Mouse (Mus musculus): Measurements from ENCODE around the gene Naa40. TPM values are rescaled to one million over a fixed set of nuclear protein-coding genes. Genes with fewer than 3 reads are reported as not detected.

The Naa40 gene
- polyA plus RNA-seq, 1 experiment: 69.3 TPM

DNA sequence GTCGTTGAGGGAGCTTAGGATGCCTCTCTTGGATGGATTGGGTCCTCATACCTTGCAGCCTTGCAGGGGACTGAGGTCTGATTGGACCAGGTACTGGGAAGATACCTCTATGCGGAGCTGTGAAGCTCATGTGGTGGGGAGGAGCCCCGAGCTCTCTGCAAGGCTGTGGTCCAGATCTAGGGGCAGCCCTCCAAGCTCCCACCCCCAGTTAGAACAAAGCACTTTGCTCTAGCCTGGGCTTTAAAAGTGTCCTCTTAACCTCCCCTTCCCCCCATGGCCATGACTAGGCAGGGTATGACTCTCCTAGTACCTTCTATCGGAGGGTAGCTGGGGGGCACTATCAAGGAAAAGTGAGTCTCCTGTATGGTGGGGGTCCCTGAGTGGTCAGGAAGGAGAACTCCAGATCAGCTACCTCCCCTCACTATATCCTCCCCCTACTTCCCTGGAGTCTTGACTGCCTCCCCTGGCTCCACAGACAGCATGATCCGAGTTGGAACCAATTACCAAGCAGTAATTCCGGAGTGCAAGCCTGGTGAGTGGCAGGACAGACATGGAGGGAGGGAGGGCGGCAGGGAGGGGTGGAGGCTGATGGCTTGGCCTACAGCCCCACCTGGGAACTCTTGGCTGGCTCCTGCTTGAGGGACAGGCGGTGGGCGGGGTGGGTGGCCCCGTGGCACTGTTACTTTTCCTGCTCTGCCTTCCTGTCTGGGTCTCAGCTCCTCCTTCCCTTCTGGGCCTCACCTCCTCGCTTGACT lies 28.5 kb upstream of the Naa40 start:
- H3K27me3 ChIP-seq (ENCODE audit: control insufficient read depth, insufficient read depth, low read length): no peaks in the 10 kb centered on the region
- no peak for TF ChIP-seq POLR2A (IDR thresholded peaks at IDR 0.05; ENCODE audit: control insufficient read depth, low read depth, low read length)
- TF ChIP-seq CTCF (IDR thresholded peaks at IDR 0.05; ENCODE audit: control insufficient read depth, insufficient read depth, insufficient replicate concordance, low read depth, low read length): no peak
- peaks cover 17% of the 10 kb centered on the region for H3K4me1 ChIP-seq (ENCODE audit: control insufficient read depth, insufficient read depth, low read length)
- H3K36me3 ChIP-seq (ENCODE audit: control insufficient read depth, insufficient read depth, low read length): no peaks in the 10 kb centered on the region
- H3K27ac ChIP-seq (ENCODE audit: control insufficient read depth, insufficient read depth, low read depth, low read length): no peak overlapping the region
- no peak overlapping the region; the same call in 1 of the 2 replicates for H3K4me3 ChIP-seq (ENCODE audit: control insufficient read depth, low read depth, low read length)

DNA sequence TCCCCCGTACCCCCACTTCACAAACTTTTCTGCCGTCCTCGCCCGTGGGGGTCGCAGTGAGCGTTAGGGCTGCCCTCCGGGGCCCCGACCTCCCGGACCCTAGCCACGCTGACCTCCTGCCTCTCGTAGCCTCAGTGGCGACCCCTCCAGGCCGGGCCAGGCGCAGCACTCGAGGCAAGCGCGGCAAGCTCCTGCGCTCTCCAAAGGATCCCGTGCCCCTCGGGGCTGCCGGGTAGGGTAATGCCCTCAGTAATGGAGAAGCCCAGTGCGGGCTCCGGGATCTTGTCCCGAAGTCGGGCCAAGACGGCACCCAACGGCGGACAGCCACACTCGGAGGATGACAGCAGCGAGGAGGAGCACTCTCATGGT lies 27.7 kb upstream of the Naa40 start:
- Histone ChIP-seq H3K27me3 (ENCODE audit: control insufficient read depth, insufficient read depth, low read length) (no peaks in the 10 kb centered on the region), H3K36me3 (ENCODE audit: control insufficient read depth, insufficient read depth, low read length) (no peaks in the 10 kb centered on the region), H3K4me3 (ENCODE audit: control insufficient read depth, low read depth, low read length) (peak overlapping the region; percentile 86), H3K4me1 (ENCODE audit: control insufficient read depth, insufficient read depth, low read length) (peaks cover 22% of the 10 kb centered on the region), H3K27ac (ENCODE audit: control insufficient read depth, insufficient read depth, low read depth, low read length) (no peak overlapping the region)
- TF ChIP-seq CTCF (IDR thresholded peaks at IDR 0.05; ENCODE audit: control insufficient read depth, insufficient read depth, insufficient replicate concordance, low read depth, low read length) (peak; percentile 53), POLR2A (IDR thresholded peaks at IDR 0.05; ENCODE audit: control insufficient read depth, low read depth, low read length) (no peak)

DNA sequence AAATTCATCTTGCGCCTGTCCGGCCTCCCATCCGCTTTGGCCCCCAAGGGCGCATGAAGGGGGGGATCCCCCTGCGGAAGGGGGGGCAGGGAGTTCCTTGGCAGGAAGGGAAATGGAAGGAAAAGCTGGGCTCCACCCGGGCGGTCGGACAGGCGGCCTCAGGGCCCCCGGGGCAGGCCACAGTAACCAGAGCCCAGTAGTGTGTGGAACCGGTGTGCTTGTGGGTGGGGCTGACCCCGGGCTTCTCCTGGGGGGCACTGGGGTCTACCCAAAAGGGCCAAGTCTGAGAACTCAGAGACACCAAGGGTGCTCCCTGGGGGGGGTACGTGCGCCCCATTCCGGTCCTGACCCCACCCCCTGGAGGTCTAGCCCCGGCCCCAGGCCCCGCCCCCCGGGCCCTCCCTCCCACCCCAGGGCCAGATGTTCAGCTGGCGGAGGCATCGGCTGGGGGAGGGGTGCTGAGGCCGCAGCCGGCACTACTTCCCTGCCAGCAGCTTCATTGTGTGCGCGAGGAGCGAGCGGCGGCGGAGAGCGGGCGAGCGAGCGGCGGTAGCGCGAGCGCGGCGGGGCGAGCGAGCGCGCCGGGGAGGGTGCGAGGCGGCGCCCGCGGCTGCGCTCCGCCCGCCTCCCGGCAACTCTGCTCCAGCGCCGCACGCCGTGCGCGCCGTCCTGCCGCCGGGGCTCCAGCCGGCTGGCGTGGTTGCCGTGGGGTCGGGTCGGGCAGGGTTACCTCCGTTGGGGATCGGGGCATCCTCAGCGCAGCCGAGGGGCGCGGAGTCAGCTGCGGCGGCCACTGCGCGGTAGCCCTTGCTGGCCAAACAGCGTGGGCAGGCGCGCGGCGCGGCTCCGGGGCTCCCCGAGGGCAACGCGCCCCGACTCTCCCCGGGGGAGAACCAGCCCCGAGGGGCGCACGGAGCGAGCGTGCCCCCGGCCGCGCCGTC lies 27.1 kb upstream of the Naa40 start:
- Histone ChIP-seq H3K4me1 (ENCODE audit: control insufficient read depth, insufficient read depth, low read length) (peaks cover 22% of the 10 kb centered on the region), H3K27ac (ENCODE audit: control insufficient read depth, insufficient read depth, low read depth, low read length) (no peak overlapping the region), H3K4me3 (ENCODE audit: control insufficient read depth, low read depth, low read length) (peak overlapping the region; percentile 86), H3K36me3 (ENCODE audit: control insufficient read depth, insufficient read depth, low read length) (no peaks in the 10 kb centered on the region), H3K27me3 (ENCODE audit: control insufficient read depth, insufficient read depth, low read length) (no peaks in the 10 kb centered on the region)
- TF ChIP-seq CTCF (IDR thresholded peaks at IDR 0.05; ENCODE audit: control insufficient read depth, insufficient read depth, insufficient replicate concordance, low read depth, low read length): no peak
- no peak for TF ChIP-seq POLR2A (IDR thresholded peaks at IDR 0.05; ENCODE audit: control insufficient read depth, low read depth, low read length)

DNA sequence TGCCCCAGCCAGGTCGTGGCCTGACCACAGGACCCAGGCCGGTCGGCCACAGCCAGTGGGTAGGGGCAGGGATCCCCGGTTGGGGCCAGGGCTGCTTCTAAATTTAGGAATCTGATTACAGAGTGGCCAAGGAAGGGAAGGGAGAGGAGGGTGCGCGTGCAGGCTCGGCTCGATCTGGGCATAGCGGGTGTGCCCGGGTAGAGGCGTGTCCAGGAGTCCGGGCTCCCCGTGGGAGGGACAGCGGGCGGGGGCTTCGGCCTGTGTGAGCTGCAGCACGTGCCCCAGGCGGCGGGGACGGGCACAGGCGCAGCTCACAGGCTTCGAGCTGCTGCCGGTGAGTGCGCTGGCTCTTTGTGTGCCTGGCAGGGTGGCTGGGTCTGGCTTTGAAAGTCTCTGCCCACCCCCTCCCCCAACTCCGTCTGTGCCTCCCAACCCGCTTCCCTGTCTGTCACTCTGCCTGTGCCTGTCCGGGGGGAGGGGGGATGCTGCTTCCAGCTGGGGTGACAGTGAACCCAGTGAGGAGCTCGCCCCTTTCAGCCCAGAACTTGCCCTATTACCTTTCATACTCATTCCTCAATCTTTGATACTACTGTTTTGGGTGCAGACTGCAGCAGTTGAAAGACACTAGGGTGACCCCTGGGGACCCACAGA lies 26.2 kb upstream of the Naa40 start, which contains the start of gene Rcor2:
Gene Rcor2 (plus strand): TSS at position 235 of the 651 bp plus-strand sequence.
- TF ChIP-seq CTCF (IDR thresholded peaks at IDR 0.05; ENCODE audit: control insufficient read depth, insufficient read depth, insufficient replicate concordance, low read depth, low read length) (no peak), POLR2A (IDR thresholded peaks at IDR 0.05; ENCODE audit: control insufficient read depth, low read depth, low read length) (no peak)
- Histone ChIP-seq H3K27ac (ENCODE audit: control insufficient read depth, insufficient read depth, low read depth, low read length) (no peak within 1 kb of the TSS), H3K36me3 (ENCODE audit: control insufficient read depth, insufficient read depth, low read length) (no peaks in the 10 kb centered on the region)

DNA sequence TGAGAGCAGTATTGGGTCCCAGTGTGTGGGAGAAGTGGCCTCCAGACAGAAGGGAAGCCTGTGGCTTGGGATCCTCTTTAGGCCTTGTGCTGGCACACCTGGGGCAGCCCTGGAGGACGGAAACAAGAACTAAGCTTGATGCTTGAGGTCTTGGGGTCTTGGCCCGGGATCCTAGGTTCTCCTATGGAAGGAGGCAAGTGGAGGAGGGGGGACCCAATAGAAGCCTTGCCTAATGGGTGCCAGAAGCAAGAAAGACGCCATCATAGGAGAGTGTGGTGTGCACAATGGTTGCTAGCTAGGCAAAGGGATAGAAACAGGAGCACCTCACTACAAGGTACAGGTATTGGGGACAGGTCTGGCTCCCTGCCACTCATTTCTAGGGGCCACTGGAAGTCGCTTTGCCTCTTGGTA lies 25.4 kb upstream of the Naa40 start:
- no peaks in the 10 kb centered on the region for H3K36me3 ChIP-seq (ENCODE audit: control insufficient read depth, insufficient read depth, low read length)
- H3K4me3 ChIP-seq (ENCODE audit: control insufficient read depth, low read depth, low read length): no peak overlapping the region
- H3K27ac ChIP-seq (ENCODE audit: control insufficient read depth, insufficient read depth, low read depth, low read length): no peak overlapping the region
- H3K27me3 ChIP-seq (ENCODE audit: control insufficient read depth, insufficient read depth, low read length): no peaks in the 10 kb centered on the region
- H3K4me1 ChIP-seq (ENCODE audit: control insufficient read depth, insufficient read depth, low read length): peaks cover 22% of the 10 kb centered on the region
- TF ChIP-seq POLR2A (IDR thresholded peaks at IDR 0.05; ENCODE audit: control insufficient read depth, low read depth, low read length) (no peak), CTCF (IDR thresholded peaks at IDR 0.05; ENCODE audit: control insufficient read depth, insufficient read depth, insufficient replicate concordance, low read depth, low read length) (no peak)

More for the DNA sequence above, 26.2 kb upstream of the Naa40 start, which contains the start of gene Rcor2:
- Histone ChIP-seq H3K4me1 (ENCODE audit: control insufficient read depth, insufficient read depth, low read length) (peaks cover 22% of the 10 kb centered on the region), H3K4me3 (ENCODE audit: control insufficient read depth, low read depth, low read length) (peak within 1 kb of the TSS; percentile 86), H3K27me3 (ENCODE audit: control insufficient read depth, insufficient read depth, low read length) (no peaks in the 10 kb centered on the region)

DNA sequence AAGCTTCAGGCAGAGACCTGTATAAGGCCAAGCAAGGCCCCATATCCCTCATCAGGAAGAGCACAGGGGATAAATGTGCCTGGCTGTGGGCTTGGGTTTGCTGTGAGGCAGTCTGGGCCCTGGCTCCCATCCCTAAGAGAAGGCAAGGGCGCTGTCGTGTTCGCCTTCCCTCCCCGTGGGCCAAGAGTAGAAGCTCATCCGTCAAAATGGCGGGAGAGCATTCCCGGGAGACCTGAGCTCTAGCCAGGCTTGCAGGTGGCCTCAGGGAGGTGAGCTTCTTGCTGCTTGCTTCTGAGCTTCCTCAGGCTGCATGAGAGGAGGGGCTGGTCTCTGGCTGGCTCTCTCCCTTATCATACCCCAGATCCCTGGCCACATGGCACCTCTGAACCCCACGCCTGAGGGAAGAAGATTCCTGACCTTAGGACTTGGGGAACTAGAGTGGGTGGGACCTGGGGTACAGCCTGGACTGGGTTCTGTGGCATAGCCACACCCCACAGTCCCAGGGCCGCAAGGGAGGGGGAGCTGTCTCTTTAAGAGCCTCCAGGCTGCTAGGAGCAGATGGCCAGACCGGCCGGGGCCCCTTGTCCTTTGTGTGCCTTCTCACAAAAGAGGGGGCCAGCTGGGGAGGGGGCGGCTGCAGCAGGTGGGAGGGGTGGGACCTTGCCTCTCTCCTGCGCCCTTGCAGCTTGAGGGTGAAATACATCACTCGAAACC lies 24.7 kb upstream of the Naa40 start:
- TF ChIP-seq CTCF (IDR thresholded peaks at IDR 0.05; ENCODE audit: control insufficient read depth, insufficient read depth, insufficient replicate concordance, low read depth, low read length): no peak
- TF ChIP-seq POLR2A (IDR thresholded peaks at IDR 0.05; ENCODE audit: control insufficient read depth, low read depth, low read length): 0 out of 2 replicates have a peak, but pooled peaks have one; percentile 16
- Histone ChIP-seq H3K4me3 (ENCODE audit: control insufficient read depth, low read depth, low read length) (no peak overlapping the region), H3K36me3 (ENCODE audit: control insufficient read depth, insufficient read depth, low read length) (no peaks in the 10 kb centered on the region), H3K27ac (ENCODE audit: control insufficient read depth, insufficient read depth, low read depth, low read length) (no peak overlapping the region), H3K27me3 (ENCODE audit: control insufficient read depth, insufficient read depth, low read length) (no peaks in the 10 kb centered on the region), H3K4me1 (ENCODE audit: control insufficient read depth, insufficient read depth, low read length) (peaks cover 22% of the 10 kb centered on the region)

All from testis, adult 2 months (tissue).